Mouse (Mus musculus) c-Kit-positive CD71-positive TER-119-positive erythroid progenitor cells, embryonic 14.5 days (primary cell): ENCODE data around the gene Vsig10.
A peak's percentile ranks its signal among the peaks of the same experiment; 100 is the strongest.

ENCODE experiments used
- DNase-seq: peaks from one replicate; pipeline ENCODE4 v3.0.0-alpha.2; 2013; ENCODE audit warnings: low spot score

The Vsig10 gene

DNA sequence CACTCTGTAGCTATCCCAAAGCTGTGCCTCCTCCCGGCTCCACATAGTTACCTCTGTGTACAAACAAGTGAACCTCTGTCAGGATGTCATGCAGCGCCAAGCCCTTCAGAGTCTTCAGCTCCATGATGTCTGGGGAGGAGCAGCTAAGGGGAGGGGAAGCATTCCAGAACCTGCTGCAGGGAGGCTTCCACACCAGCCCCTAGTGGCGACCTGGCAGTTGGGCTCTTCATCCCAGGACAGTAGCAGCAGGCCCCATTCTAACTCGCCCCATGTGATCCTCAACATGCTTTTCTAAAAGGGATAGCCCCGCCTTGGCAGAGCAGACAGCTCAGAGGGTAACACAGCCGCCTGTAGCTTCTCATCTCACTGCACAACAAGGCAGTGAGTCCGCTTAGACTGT lies 62.9 kb downstream of the Vsig10 start:
- no peak for DNase-seq

DNA sequence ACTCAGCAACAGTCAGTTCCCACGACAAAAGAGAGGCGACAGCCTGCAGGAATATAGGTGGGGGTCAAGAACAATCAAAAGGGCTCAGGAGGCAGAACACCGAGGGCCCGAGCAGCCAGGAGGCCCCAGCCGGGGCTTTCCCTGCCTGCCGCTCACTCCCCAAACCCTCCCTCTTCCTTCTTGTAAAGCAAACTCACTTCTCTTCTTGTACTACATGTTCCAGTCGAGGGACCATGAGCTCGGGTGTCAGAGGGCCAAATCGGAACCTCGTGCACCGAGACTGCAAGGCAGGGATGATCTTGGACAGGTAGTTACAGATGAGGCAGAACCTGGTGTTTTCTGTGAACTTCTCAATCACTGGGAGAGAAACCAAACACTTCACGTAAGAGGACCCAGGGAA lies 64.3 kb downstream of the Vsig10 start:
- DNase-seq, result no peak

DNA sequence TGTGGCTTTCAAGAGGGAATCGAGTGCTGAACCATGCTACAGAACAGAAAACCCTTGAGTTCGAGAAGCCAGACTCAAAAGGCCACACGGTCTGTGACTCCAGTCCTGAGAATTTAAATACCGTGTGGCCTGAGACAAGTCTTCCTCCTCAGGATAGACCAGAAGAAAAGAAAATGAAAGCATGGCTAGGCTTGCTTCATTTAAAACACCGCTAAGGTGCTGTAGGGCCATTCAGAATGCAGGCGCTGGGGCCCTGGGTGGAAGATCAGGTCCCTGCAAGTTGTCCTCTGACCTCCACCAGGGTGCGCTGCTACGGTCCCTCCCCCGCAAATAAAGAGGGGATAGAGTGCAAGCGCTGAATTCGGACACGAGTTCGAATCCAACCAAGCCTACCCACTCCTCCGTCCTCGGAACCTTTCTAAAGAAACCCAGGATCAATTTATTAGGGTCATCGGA lies 69.4 kb downstream of the Vsig10 start:
- DNase-seq, result peak; percentile 63

DNA sequence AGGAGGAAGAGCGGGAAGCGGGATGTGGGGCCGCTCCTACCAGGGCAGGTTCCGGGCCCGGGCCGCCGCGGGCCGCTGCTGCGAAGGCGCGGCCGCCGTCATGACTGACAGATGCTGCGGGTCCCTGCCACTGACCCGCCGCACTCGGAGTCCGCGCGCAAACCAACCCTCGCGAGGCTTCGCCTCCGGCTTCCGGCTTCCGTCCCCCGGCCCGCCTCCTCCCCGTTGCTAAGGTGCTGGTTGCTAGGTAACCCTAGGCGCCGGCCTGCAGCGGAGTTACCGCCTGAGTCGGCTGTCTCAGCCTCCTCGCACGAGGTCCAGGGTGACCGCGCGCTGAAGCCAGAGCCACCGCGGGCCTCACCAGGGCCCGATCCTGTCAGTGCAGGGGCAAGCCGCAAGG lies 70.0 kb downstream of the Vsig10 start, which contains the start of gene Rfc5:
Gene Rfc5, minus strand, starts transcription at position 171 of the 400 bp plus-strand sequence.
- DNase-seq, result peak; percentile 92

DNA sequence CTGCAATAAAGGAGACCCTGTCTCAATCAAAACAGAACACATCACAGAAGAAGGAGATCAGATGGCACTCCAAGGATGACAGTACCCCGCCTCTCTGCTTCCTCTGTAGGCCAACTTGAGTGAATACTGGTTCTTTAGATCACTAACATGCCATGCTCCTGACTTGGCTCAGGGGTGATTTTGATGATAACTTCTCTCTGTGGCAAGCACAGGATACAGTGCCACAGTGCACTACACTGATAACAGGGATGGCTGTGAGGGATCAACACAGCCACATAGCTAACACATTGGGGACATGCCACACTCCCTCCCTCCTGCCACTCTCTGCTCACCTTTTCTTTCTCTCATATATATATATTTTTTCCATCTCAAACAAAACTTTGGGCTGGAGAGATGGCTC lies 72.0 kb downstream of the Vsig10 start:
- no peak for DNase-seq

DNA sequence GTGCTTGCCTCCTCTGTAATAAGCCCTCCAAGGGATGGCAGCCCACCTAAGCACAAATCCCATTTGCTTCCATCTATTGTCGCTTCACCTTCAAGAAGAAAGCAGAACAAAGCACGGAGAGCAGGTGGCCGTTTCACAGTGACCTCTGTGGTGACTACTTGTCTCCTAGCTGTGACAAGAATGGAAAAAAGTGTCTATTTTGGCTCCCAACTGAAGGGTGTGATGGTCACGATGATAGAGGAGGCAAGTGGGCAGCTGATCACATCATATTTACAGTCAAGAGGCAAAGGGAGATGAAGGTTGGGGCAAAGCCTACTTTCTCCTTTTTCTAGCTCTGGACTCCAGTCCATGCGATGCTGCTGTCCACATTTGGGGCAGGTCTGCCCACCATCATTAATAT lies 77.0 kb downstream of the Vsig10 start:
- no peak for DNase-seq

DNA sequence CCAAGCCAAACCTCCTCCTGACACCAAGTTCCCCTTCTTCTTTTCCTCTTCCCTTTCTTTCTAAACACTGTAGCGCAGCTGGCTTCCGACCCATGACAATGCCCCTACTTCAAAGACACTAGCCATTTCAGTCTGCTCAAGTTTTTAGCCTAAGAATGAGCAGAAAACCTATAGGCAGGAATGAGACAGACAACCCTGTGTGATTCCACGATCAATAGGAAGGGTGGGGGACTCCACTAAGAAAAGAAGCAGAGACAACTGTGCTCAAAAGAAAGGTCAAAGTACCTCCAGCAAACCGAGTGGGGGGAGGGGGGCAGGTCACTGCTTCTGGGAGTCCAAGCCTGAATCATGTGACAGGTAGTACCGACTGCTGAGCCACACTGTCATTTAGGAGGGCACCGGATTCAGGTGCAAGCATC lies 77.7 kb downstream of the Vsig10 start:
- DNase-seq, result no peak

DNA sequence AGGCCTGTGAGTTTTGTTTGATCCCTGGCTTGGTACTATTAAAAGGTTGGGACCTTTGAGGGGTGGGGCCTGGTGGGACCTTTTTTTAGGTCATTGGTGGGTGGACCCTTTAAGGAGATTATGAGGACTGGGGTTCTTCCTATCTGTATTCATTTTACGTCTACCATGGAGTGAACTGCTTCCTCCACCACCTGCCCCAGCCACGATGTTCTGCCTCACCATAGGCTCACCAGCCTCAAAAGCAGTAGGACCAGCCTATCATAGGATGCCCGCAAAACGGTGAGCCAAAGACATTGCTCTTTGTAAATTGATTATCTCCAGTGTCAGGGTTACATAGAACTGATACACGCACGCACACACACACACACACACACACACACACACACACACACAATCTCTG lies 78.5 kb downstream of the Vsig10 start:
- DNase-seq, result no peak

DNA sequence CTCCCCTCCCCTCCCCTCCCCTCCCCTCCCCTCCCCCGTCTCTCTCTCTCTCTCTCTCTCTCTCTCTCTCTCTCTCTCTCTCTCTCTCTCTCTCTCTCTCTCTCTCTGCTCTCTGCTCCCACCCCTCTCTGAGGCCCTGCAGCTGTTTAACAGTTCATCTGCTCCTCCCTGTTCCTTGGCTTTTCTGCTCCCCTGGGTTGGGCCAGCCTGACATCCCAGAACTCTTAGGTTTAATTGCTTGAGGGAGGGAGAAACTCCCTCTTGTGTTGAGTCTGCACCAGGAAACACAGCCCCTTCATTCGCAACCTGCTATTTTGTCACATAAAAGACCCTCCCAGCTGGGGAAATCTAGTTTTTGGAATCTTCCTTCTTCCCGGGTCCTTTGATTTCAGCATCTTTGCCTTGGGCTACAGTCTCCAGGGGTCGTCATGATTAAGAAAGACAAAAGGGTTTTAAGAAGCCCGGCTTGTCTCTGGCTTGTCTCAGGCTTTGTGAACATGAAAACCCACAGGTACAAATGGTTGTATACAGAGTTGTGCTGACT lies 79.2 kb downstream of the Vsig10 start:
- no peak for DNase-seq

DNA sequence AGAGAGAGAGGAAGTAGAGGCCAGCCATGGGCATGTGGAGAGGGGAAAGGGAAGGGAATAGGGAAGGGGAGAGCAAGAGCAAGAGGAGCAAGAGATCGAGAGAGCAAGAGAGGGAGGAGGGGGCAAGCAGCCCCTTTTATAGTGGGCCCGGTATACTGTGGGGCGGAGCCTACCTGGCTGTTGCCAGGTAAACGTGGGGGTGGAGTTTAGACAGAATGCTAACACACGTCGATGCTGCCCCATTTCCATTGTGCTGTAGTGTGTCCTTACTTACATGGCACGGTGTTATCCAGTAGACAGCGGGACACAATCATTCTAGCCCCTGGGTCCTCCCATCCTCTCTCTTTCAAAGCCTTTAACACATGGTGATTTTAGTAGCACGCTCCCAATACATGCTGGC lies 80.4 kb downstream of the Vsig10 start:
- no peak for DNase-seq

DNA sequence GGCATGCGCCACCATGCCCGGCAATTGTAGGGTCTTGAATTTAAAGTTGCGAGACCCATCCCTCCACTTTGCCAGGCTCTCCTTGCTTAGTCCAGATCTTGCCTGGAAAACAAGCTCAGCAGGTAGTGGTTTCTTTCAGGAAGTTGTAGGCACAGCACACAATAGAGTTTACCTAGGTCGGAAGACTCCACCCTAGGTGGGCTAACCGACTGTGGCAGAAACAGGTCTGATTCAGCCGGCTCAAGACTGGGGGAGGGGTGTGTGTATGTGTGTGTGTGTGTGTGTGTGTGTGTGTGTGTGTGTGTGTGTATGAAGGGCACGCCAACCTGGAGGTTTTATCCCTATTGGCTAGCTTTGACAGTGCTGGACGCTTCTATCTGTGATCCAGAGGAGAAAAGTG lies 84.7 kb downstream of the Vsig10 start:
- no peak for DNase-seq
